9 mouse cellular contexts compared by ENCODE assay signal in genomic region chr3:116858941-116859685, GRCm38 (mm10). TPM values are rescaled to one million over a fixed set of nuclear protein-coding genes. Genes with fewer than 3 reads are reported as not detected.
A peak's percentile ranks its signal among the peaks of the same experiment; 100 is the strongest.
DNase-seq lines count a peak whose midpoint lies in the region; ATAC-seq and TF ChIP-seq lines count a peak whose summit lies in the region.
"Had no signal": no experiment of that assay in that cellular context is flagged by ENCODE, and none has a peak within 500 bp of the region (broad histone marks: within the 10 kb centered on the region; RNA-seq: fewer than 3 reads in every experiment).

TSS of gene Frrs1 (plus strand) at chr3:116859464.

- no peak for DNase-seq in kidney, adult 2 months
- no peak for DNase-seq in kidney, adult 18-20 months
- DNase-seq in MEL-GATA-1-ER (ENCODE audit: extremely low read depth, low read depth), result peak; percentile 99
- DNase-seq in gonadal fat pad, adult 2 months (ENCODE audit: low read depth), result no peak
- DNase-seq in right cerebral cortex, postnatal 4 days, result no peak
- no peak for DNase-seq in retina, postnatal 1 day
- no peak for DNase-seq in right cerebral cortex, postnatal 10 days (ENCODE audit: low spot score in 2 of 2)
- DNase-seq: kidney, postnatal 10 days had no signal

- no peaks in the 10 kb centered on the region for H3K36me3 ChIP-seq in kidney, adult 2 months (ENCODE audit: control insufficient read depth, insufficient read depth, low read length)

- H3K27me3 ChIP-seq in kidney, adult 2 months (replicated peaks; ENCODE audit: control insufficient read depth, insufficient read depth, low read length), result no peaks in the 10 kb centered on the region; the same call in 1 of the 2 replicates

- H3K27ac ChIP-seq in kidney, adult 2 months (ENCODE audit: insufficient read depth, low read depth, low read length), result no peak within 1 kb of the TSS

- H3K4me3 ChIP-seq in kidney, adult 2 months (ENCODE audit: insufficient read depth, low read depth, low read length), result no peak within 1 kb of the TSS

- 71% methylated on average over 9 of the region's 9 CpGs for WGBS in kidney, adult 2 months

- ATAC-seq in megakaryocyte-erythroid progenitor cell, adult 5-6 weeks (replicated peaks; ENCODE audit: low FRiP score, low TSS enrichment, poor library complexity, severe bottlenecking), result peak; percentile 84

- TF ChIP-seq POLR2A in kidney, adult 2 months (IDR thresholded peaks at IDR 0.05; ENCODE audit: low read depth, low read length), result no peak

- no peak for TF ChIP-seq CTCF in kidney, adult 2 months (conservative IDR thresholded peaks at IDR 0.05; ENCODE audit: insufficient read depth, insufficient read length, low read depth, low read length)

- peaks cover 3% of the 10 kb centered on the region; the same call in 1 of the 2 replicates for H3K4me1 ChIP-seq in kidney, adult 2 months (ENCODE audit: control insufficient read depth, insufficient read depth, low read length)

RNA-seq across cellular contexts. Expression of gene Frrs1, which starts in this region (rescaled TPM):
- polyA plus RNA-seq in kidney, adult 2 months (2012; rRNA removed), result 49.7 and 62.7 TPM in 2 replicates
- 18.8 and 19.2 TPM in 2 replicates for polyA plus RNA-seq in gonadal fat pad, adult 2 months (2012; rRNA removed)
- total RNA-seq in megakaryocyte-erythroid progenitor cell, adult 5-6 weeks (2014; fragmentation: Nextera tagmentation), result 59.9 and 65.4 TPM in 2 replicates
- 29.3 and 37.6 TPM in 2 replicates for total RNA-seq in megakaryocyte-erythroid progenitor cell, adult 5-6 weeks (2017)
